Mouse (Mus musculus): ENCODE measurements around the gene Plekhg1. TPM values are rescaled to one million over a fixed set of nuclear protein-coding genes. Genes with fewer than 3 reads are reported as not detected.

Plekhg1 gene
- polyA plus RNA-seq, 1 experiment from 2014 or later = 11.8 TPM

Other genes starting within 250 kb of the Plekhg1 start
- gene Iyd, start 200.1 kb upstream of the Plekhg1 start, polyA plus RNA-seq (2015; fragmentation: Nextera tagmentation; extraction: Ambion mirVana) = 0.44 TPM in 1 of 2 replicates, not detected in the other
- gene Mthfd1l, start 232.8 kb downstream of the Plekhg1 start, polyA plus RNA-seq (2015; fragmentation: Nextera tagmentation; extraction: Ambion mirVana) = 4.6 and 6.6 TPM in 2 replicates

All from midbrain, embryonic 13.5 days (tissue).